19 mouse cellular contexts compared by ENCODE assay signal in the genomic region with DNA sequence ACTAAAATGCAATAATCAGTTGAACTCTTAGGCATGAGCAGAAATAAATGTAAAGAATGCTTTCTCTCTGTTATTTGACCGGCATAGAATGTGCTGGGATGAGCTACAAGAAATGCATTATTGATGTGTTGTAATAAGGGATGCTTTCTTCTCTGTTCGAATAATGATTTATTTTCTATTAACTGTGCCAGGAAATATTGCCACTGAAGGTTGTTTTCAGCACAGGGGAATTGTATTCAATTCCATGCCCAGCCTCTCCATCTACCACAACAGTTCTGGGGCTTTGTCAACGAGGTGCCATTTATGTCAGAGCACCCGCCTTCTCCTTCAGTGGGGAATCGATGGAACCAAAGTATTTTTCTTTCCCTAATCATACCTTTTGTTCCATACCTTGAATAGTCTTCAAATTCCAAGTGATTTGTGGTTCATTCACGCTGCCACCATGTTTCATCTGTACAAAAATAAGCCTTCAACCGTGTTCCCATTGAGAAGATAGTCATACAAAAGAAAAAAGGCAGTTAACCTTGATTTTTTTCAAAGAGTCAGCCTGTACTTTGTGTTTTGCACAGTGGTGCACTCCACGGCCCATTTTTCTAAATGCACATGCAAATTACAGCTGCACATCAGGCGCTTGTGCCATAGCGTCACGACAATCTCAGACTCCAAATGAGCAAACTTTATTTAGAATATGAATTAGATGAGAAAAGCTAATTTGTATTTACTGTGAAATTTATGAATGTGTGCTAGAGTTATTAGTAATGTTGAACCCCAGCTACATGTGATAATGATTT.
A peak's percentile ranks its signal among the peaks of the same experiment; 100 is the strongest.
DNase-seq lines count a peak whose midpoint lies in the region; ATAC-seq lines count a peak whose summit lies in the region.
"Had no signal": no experiment of that assay in that cellular context is flagged by ENCODE, and none has a peak within 500 bp of the region (broad histone marks: within the 10 kb centered on the region; RNA-seq: fewer than 3 reads in every experiment).

No protein-coding gene starts in this region.

- peak; percentile 64 for DNase-seq in heart, adult 11 months
- no peak for DNase-seq in neural tube, embryonic 11.5 days (ENCODE audit: low spot score)
- no peak for DNase-seq in neural tube, embryonic 10.5 days (ENCODE audit: extremely low spot score, low spot score)
- DNase-seq in mesoderm, embryonic 11.5 days (ENCODE audit: low read depth, low spot score) = peak; percentile 12
- no peak for DNase-seq in cerebellum, adult 11 months
- DNase-seq in kidney, postnatal 14 days = no peak
- DNase-seq: adrenal gland, adult 2 months; adrenal gland, postnatal 36 days; cerebellum, adult 11-12 months; cerebellum, adult 9-10 months; cerebellum, postnatal 25 days; gastrocnemius, postnatal 10 days; heart, adult 2 months had no signal

- no peaks in the 10 kb centered on the region for H3K4me1 ChIP-seq in heart, embryonic 12.5 days (replicated peaks)
- no peaks in the 10 kb centered on the region for H3K4me1 ChIP-seq in neural tube, embryonic 11.5 days (ENCODE audit: control insufficient read depth, insufficient read depth, low read length)
- H3K4me1 ChIP-seq in neural tube, embryonic 15.5 days = peaks cover 5% of the 10 kb centered on the region; the same call in 1 of the 2 replicates
- H3K4me1 ChIP-seq: embryonic facial prominence, embryonic 13.5 days; intestine, embryonic 15.5 days had no signal

- no peak overlapping the region for H3K4me2 ChIP-seq in heart, embryonic 12.5 days
- H3K4me2 ChIP-seq in neural tube, embryonic 11.5 days (ENCODE audit: low read depth) = no peak overlapping the region
- no peak overlapping the region for H3K4me2 ChIP-seq in neural tube, embryonic 15.5 days
- H3K4me2 ChIP-seq: embryonic facial prominence, embryonic 13.5 days; heart, embryonic 11.5 days; hindbrain, embryonic 15.5 days; intestine, embryonic 15.5 days had no signal

- no peaks in the 10 kb centered on the region for H3K9me3 ChIP-seq in heart, embryonic 12.5 days (replicated peaks)
- no peaks in the 10 kb centered on the region for H3K9me3 ChIP-seq in neural tube, embryonic 11.5 days (ENCODE audit: control insufficient read depth, low read length)
- no peaks in the 10 kb centered on the region for H3K9me3 ChIP-seq in neural tube, embryonic 15.5 days (replicated peaks)
- H3K9me3 ChIP-seq: embryonic facial prominence, embryonic 13.5 days; hindbrain, embryonic 15.5 days; intestine, embryonic 15.5 days had no signal

- 82% methylated on average over 11 of the region's 11 CpGs for WGBS in heart, embryonic 12.5 days
- 53% methylated on average over 11 of the region's 11 CpGs for WGBS in neural tube, embryonic 11.5 days
- 27% methylated on average over 11 of the region's 11 CpGs for WGBS in neural tube, embryonic 15.5 days

- ATAC-seq in heart, embryonic 12.5 days (ENCODE audit: insufficient number of reproducible peaks, low FRiP score) = no peak
- peak; percentile 74 for ATAC-seq in neural tube, embryonic 11.5 days (ENCODE audit: insufficient read depth, low FRiP score, low TSS enrichment)
- ATAC-seq in neural tube, embryonic 15.5 days (ENCODE audit: low FRiP score) = peak; percentile 68; the same call in 1 of the 2 replicates
- ATAC-seq: intestine, embryonic 15.5 days had no signal

- no peak overlapping the region for H3K4me3 ChIP-seq in heart, embryonic 12.5 days
- no peak overlapping the region for H3K4me3 ChIP-seq in neural tube, embryonic 11.5 days (ENCODE audit: low read depth, low read length)
- H3K4me3 ChIP-seq in neural tube, embryonic 15.5 days (replicated peaks) = no peak overlapping the region
- H3K4me3 ChIP-seq: embryonic facial prominence, embryonic 13.5 days; heart, adult 2 months; hindbrain, embryonic 15.5 days; intestine, embryonic 15.5 days had no signal

- no peaks in the 10 kb centered on the region for H3K36me3 ChIP-seq in heart, embryonic 12.5 days
- H3K36me3 ChIP-seq in neural tube, embryonic 11.5 days (ENCODE audit: control insufficient read depth, insufficient read depth, low read length) = no peaks in the 10 kb centered on the region
- H3K36me3 ChIP-seq in neural tube, embryonic 15.5 days = no peaks in the 10 kb centered on the region
- H3K36me3 ChIP-seq: embryonic facial prominence, embryonic 13.5 days; hindbrain, embryonic 15.5 days; intestine, embryonic 15.5 days had no signal

- no peak overlapping the region for H3K9ac ChIP-seq in heart, embryonic 12.5 days
- H3K9ac ChIP-seq in neural tube, embryonic 11.5 days (ENCODE audit: low read length) = no peak overlapping the region
- no peak overlapping the region for H3K9ac ChIP-seq in neural tube, embryonic 15.5 days (replicated peaks)
- H3K9ac ChIP-seq: embryonic facial prominence, embryonic 13.5 days; hindbrain, embryonic 15.5 days; intestine, embryonic 15.5 days had no signal

- H3K27me3 ChIP-seq in heart, embryonic 12.5 days (replicated peaks) = no peaks in the 10 kb centered on the region
- no peaks in the 10 kb centered on the region for H3K27me3 ChIP-seq in neural tube, embryonic 11.5 days (ENCODE audit: control insufficient read depth, insufficient read depth, low read length)
- H3K27me3 ChIP-seq in neural tube, embryonic 15.5 days (replicated peaks) = 0 out of 2 replicates have a peak, but pooled peaks cover 4% of the 10 kb centered on the region
- H3K27me3 ChIP-seq: embryonic facial prominence, embryonic 13.5 days; hindbrain, embryonic 15.5 days; intestine, embryonic 15.5 days had no signal

- H3K27ac ChIP-seq in heart, embryonic 12.5 days (ENCODE audit: poor library complexity, severe bottlenecking) = no peak overlapping the region
- H3K27ac ChIP-seq in neural tube, embryonic 11.5 days (ENCODE audit: low read depth, low read length) = no peak overlapping the region
- H3K27ac ChIP-seq in neural tube, embryonic 15.5 days (replicated peaks) = no peak overlapping the region
- H3K27ac ChIP-seq: embryonic facial prominence, embryonic 13.5 days; heart, adult 2 months; hindbrain, embryonic 15.5 days; intestine, embryonic 15.5 days had no signal

Comparison
In these comparisons a context has a peak if more than half of its experiments do, and no peak if none do; other contexts are left out.
1. DNase-seq: peak in heart, adult 11 months (single experiment) and mesoderm, embryonic 11.5 days (single experiment); none in neural tube, embryonic 11.5 days (single experiment), neural tube, embryonic 10.5 days (single experiment), cerebellum, adult 11 months (single experiment) and kidney, postnatal 14 days (single experiment).